Mouse (Mus musculus): ENCODE results near the gene Dnajc11. TPM values are rescaled to one million over a fixed set of nuclear protein-coding genes. Genes with fewer than 3 reads are reported as not detected.
A peak's percentile ranks its signal among the peaks of the same experiment; 100 is the strongest.

Dnajc11 gene
- polyA plus RNA-seq, 1 experiment from 2014 or later: 74.5 TPM

DNA sequence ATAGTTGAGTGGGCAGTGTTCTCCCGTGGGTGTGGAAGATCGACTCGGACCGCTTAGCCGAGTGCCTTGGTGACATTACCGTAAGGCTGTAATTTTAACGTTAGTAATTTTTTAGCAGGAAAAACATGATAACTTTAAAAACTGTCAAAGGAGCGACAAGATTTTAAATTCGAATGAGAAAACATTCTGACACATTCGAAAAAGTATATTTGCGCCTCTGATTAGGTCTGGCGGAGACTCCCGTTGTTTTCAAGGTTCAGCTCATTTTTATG, 63.4 kb downstream of the Dnajc11 start:
- Histone ChIP-seq H3K4me1 (ENCODE audit: control insufficient read depth, insufficient read depth, low read length) (peaks cover 21% of the 10 kb centered on the region), H3K27me3 (ENCODE audit: control insufficient read depth, insufficient read depth, low read length) (no peaks in the 10 kb centered on the region), H3K4me3 (ENCODE audit: low read length) (peak overlapping the region; percentile 99), H3K36me3 (ENCODE audit: control insufficient read depth, insufficient read depth, low read length) (peaks cover 14% of the 10 kb centered on the region), H3K9ac (ENCODE audit: low read depth, low read length) (peak overlapping the region; percentile 96), H3K27ac (ENCODE audit: low read depth, low read length) (peak overlapping the region; percentile 82), H3K9me3 (ENCODE audit: control insufficient read depth, low read length) (no peaks in the 10 kb centered on the region), H3K4me2 (replicated peaks; ENCODE audit: low read depth, low read length) (peak overlapping the region; percentile 70)
- ATAC-seq (ENCODE audit: low FRiP score, low TSS enrichment): no peak
- WGBS: 3% methylated on average over 13 of the region's 13 CpGs

GRCm38 (mm10) chr4:151997701-151998100, 64.2 kb downstream of the Dnajc11 start:
- Histone ChIP-seq H3K36me3 (ENCODE audit: control insufficient read depth, insufficient read depth, low read length) (peaks cover 6% of the 10 kb centered on the region; the same call in 1 of the 2 replicates), H3K9ac (ENCODE audit: low read depth, low read length) (peak overlapping the region; percentile 96; the same call in 1 of the 2 replicates), H3K4me2 (replicated peaks; ENCODE audit: low read depth, low read length) (peak overlapping the region; percentile 70; the same call in 1 of the 2 replicates), H3K27ac (ENCODE audit: low read depth, low read length) (no peak overlapping the region), H3K4me1 (ENCODE audit: control insufficient read depth, insufficient read depth, low read length) (peaks cover 21% of the 10 kb centered on the region), H3K27me3 (ENCODE audit: control insufficient read depth, insufficient read depth, low read length) (no peaks in the 10 kb centered on the region), H3K4me3 (ENCODE audit: low read length) (peak overlapping the region; percentile 99; the same call in 1 of the 2 replicates), H3K9me3 (ENCODE audit: control insufficient read depth, low read length) (no peaks in the 10 kb centered on the region)
- 68% methylated on average over 3 of the region's 3 CpGs for WGBS
- no peak for ATAC-seq (ENCODE audit: low FRiP score, low TSS enrichment)

DNA sequence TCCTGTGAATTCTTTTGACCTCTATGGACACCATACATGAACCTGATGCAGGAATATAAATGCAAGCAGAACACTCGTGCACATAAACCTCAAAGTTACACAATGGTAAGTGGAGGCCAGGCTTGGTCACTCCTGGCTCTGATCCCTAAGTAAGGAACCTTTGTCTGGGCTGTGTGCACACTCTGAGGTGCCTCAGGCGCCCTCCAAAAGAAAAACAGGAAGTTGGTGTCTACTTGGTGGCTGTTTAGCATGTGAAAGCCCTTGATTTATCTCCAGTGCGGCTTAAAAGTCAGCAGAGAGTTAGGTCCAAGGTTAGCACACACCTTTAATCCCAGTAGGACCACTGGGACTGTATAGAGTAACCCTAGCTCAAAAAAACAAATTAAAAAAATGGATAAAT, 66.0 kb downstream of the Dnajc11 start:
- no peak overlapping the region for H3K9ac ChIP-seq (ENCODE audit: low read depth, low read length)
- no peak for ATAC-seq (ENCODE audit: low FRiP score, low TSS enrichment)
- H3K36me3 ChIP-seq (ENCODE audit: control insufficient read depth, insufficient read depth, low read length): no peaks in the 10 kb centered on the region
- H3K4me3 ChIP-seq (ENCODE audit: low read length): no peak overlapping the region
- no peaks in the 10 kb centered on the region for H3K27me3 ChIP-seq (ENCODE audit: control insufficient read depth, insufficient read depth, low read length)
- H3K9me3 ChIP-seq (ENCODE audit: control insufficient read depth, low read length): no peaks in the 10 kb centered on the region
- H3K27ac ChIP-seq (ENCODE audit: low read depth, low read length): no peak overlapping the region
- no peak overlapping the region for H3K4me2 ChIP-seq (replicated peaks; ENCODE audit: low read depth, low read length)
- 55% methylated on average over 3 of the region's 3 CpGs for WGBS
- peaks cover 11% of the 10 kb centered on the region; the same call in 1 of the 2 replicates for H3K4me1 ChIP-seq (ENCODE audit: control insufficient read depth, insufficient read depth, low read length)

GRCm38 (mm10) chr4:152000906-152001305, 67.4 kb downstream of the Dnajc11 start:
- WGBS: 17% methylated on average over 4 of the region's 4 CpGs
- no peak for ATAC-seq (ENCODE audit: low FRiP score, low TSS enrichment)

GRCm38 (mm10) chr4:152001335-152001734, 67.8 kb downstream of the Dnajc11 start:
- Histone ChIP-seq H3K9me3 (ENCODE audit: control insufficient read depth, low read length) (no peaks in the 10 kb centered on the region), H3K4me2 (replicated peaks; ENCODE audit: low read depth, low read length) (no peak overlapping the region), H3K4me3 (ENCODE audit: low read length) (no peak overlapping the region), H3K27ac (ENCODE audit: low read depth, low read length) (no peak overlapping the region), H3K4me1 (ENCODE audit: control insufficient read depth, insufficient read depth, low read length) (peaks cover 11% of the 10 kb centered on the region; the same call in 1 of the 2 replicates), H3K27me3 (ENCODE audit: control insufficient read depth, insufficient read depth, low read length) (no peaks in the 10 kb centered on the region), H3K9ac (ENCODE audit: low read depth, low read length) (no peak overlapping the region), H3K36me3 (ENCODE audit: control insufficient read depth, insufficient read depth, low read length) (no peaks in the 10 kb centered on the region)
- no peak for ATAC-seq (ENCODE audit: low FRiP score, low TSS enrichment)
- WGBS: 69% methylated on average over 4 of the region's 4 CpGs

More at GRCm38 (mm10) chr4:152000906-152001305, 67.4 kb downstream of the Dnajc11 start:
- Histone ChIP-seq H3K4me3 (ENCODE audit: low read length) (no peak overlapping the region), H3K27ac (ENCODE audit: low read depth, low read length) (no peak overlapping the region), H3K4me2 (replicated peaks; ENCODE audit: low read depth, low read length) (no peak overlapping the region), H3K36me3 (ENCODE audit: control insufficient read depth, insufficient read depth, low read length) (no peaks in the 10 kb centered on the region), H3K4me1 (ENCODE audit: control insufficient read depth, insufficient read depth, low read length) (peaks cover 11% of the 10 kb centered on the region; the same call in 1 of the 2 replicates), H3K9ac (ENCODE audit: low read depth, low read length) (no peak overlapping the region), H3K9me3 (ENCODE audit: control insufficient read depth, low read length) (no peaks in the 10 kb centered on the region), H3K27me3 (ENCODE audit: control insufficient read depth, insufficient read depth, low read length) (no peaks in the 10 kb centered on the region)

DNA sequence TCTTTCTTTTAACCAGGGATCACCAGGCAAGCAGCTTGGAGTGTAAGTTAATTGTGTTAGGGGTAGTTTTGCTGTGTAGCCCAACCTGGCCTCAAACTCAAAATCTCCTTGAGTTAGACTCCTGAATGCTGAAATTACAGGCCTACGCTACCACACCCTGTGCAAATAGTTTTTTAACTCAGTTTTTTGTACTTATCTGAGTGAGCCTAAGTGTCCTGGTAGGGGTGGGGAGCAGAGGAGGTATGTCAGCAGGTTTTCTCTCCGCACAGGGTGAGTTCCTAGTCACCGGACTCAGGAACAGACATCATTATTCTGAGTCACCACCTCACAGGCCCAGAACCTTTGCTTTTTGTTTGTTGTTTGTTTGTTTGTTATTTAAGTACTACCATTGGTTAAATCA, 68.6 kb downstream of the Dnajc11 start:
- H3K27me3 ChIP-seq (ENCODE audit: control insufficient read depth, insufficient read depth, low read length): no peaks in the 10 kb centered on the region
- no peak overlapping the region for H3K4me2 ChIP-seq (replicated peaks; ENCODE audit: low read depth, low read length)
- H3K4me1 ChIP-seq (ENCODE audit: control insufficient read depth, insufficient read depth, low read length): peaks cover 10% of the 10 kb centered on the region; the same call in 1 of the 2 replicates
- no peak overlapping the region for H3K27ac ChIP-seq (ENCODE audit: low read depth, low read length)
- ATAC-seq (ENCODE audit: low FRiP score, low TSS enrichment): no peak
- H3K9ac ChIP-seq (ENCODE audit: low read depth, low read length): no peak overlapping the region
- no peak overlapping the region for H3K4me3 ChIP-seq (ENCODE audit: low read length)
- H3K36me3 ChIP-seq (ENCODE audit: control insufficient read depth, insufficient read depth, low read length): no peaks in the 10 kb centered on the region
- 99% methylated on average over 3 of the region's 3 CpGs for WGBS
- no peaks in the 10 kb centered on the region for H3K9me3 ChIP-seq (ENCODE audit: control insufficient read depth, low read length)

DNA sequence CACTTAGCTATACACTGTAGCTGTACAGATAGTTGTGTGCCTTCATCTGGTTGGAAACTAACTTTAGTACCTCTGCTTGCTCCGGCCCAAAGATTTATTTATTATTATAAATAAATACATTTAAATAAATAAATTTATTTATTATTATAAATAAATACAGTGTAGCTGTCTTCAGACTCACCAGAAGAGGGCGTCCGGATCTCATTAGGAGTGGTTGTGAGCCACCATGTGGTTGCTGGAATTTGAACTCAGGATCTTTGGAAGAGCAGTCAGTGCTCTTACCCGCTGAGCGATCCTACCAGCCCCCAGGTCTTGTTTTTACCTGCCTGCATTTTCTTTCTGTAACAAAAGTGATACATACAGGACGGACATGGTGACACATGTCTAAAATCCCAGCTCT, 72.6 kb downstream of the Dnajc11 start:
- Histone ChIP-seq H3K4me2 (replicated peaks; ENCODE audit: low read depth, low read length) (no peak overlapping the region), H3K9ac (ENCODE audit: low read depth, low read length) (no peak overlapping the region), H3K9me3 (ENCODE audit: control insufficient read depth, low read length) (no peaks in the 10 kb centered on the region), H3K36me3 (ENCODE audit: control insufficient read depth, insufficient read depth, low read length) (no peaks in the 10 kb centered on the region), H3K27ac (ENCODE audit: low read depth, low read length) (no peak overlapping the region), H3K4me3 (ENCODE audit: low read length) (no peak overlapping the region), H3K4me1 (ENCODE audit: control insufficient read depth, insufficient read depth, low read length) (peaks cover 26% of the 10 kb centered on the region), H3K27me3 (ENCODE audit: control insufficient read depth, insufficient read depth, low read length) (no peaks in the 10 kb centered on the region)
- WGBS: 77% methylated on average over 6 of the region's 6 CpGs
- ATAC-seq (ENCODE audit: low FRiP score, low TSS enrichment): no peak

- H3K27me3 ChIP-seq (ENCODE audit: control insufficient read depth, insufficient read depth, low read length): no peaks in the 10 kb centered on the region
- H3K9me3 ChIP-seq (ENCODE audit: control insufficient read depth, low read length): no peaks in the 10 kb centered on the region
- no peak overlapping the region for H3K27ac ChIP-seq (ENCODE audit: low read depth, low read length)
- H3K36me3 ChIP-seq (ENCODE audit: control insufficient read depth, insufficient read depth, low read length): no peaks in the 10 kb centered on the region
- ATAC-seq (ENCODE audit: low FRiP score, low TSS enrichment): no peak
- H3K4me1 ChIP-seq (ENCODE audit: control insufficient read depth, insufficient read depth, low read length): peaks cover 28% of the 10 kb centered on the region
- no peak overlapping the region for H3K4me2 ChIP-seq (replicated peaks; ENCODE audit: low read depth, low read length)
- no peak overlapping the region for H3K9ac ChIP-seq (ENCODE audit: low read depth, low read length)
- WGBS: 39% methylated on average over 3 of the region's 3 CpGs
- no peak overlapping the region for H3K4me3 ChIP-seq (ENCODE audit: low read length)
Observed at GRCm38 (mm10) chr4:152006812-152007211, 73.3 kb downstream of the Dnajc11 start.

- peak overlapping the region; percentile 98 for H3K4me2 ChIP-seq (replicated peaks; ENCODE audit: low read depth, low read length)
- H3K27ac ChIP-seq (ENCODE audit: low read depth, low read length): no peak overlapping the region
- no peaks in the 10 kb centered on the region for H3K27me3 ChIP-seq (ENCODE audit: control insufficient read depth, insufficient read depth, low read length)
- H3K4me3 ChIP-seq (ENCODE audit: low read length): peak overlapping the region; percentile 81
- H3K36me3 ChIP-seq (ENCODE audit: control insufficient read depth, insufficient read depth, low read length): 0 out of 2 replicates have a peak, but pooled peaks cover 4% of the 10 kb centered on the region
- no peak for ATAC-seq (ENCODE audit: low FRiP score, low TSS enrichment)
- no peaks in the 10 kb centered on the region for H3K9me3 ChIP-seq (ENCODE audit: control insufficient read depth, low read length)
- H3K9ac ChIP-seq (ENCODE audit: low read depth, low read length): peak overlapping the region; percentile 72; the same call in 1 of the 2 replicates
- WGBS: 11% methylated on average over 8 of the region's 8 CpGs
- H3K4me1 ChIP-seq (ENCODE audit: control insufficient read depth, insufficient read depth, low read length): peaks cover 28% of the 10 kb centered on the region
Observed at GRCm38 (mm10) chr4:152007481-152008147, 74.1 kb downstream of the Dnajc11 start.
